Mouse (Mus musculus) kidney, adult 9 months (tissue): ENCODE results near the gene H2-Aa.

ENCODE experiments used
- DNase-seq: peaks from one replicate; pipeline ENCODE4 v3.0.0; 2022

The H2-Aa gene

GRCm38 (mm10) chr17:34260551-34260950, 27.1 kb downstream of the H2-Aa start:
- no peak for DNase-seq

- DNase-seq = peak; percentile 87
Measured at GRCm38 (mm10) chr17:34257594-34258375, 29.8 kb downstream of the H2-Aa start, which contains the start of gene H2-Ab1. Gene H2-Ab1 (plus strand): TSS chr17:34257689.

- no peak for DNase-seq
Measured at GRCm38 (mm10) chr17:34256501-34256900, 31.1 kb downstream of the H2-Aa start.

- DNase-seq = no peak
Measured at GRCm38 (mm10) chr17:34251666-34252065, 36.0 kb downstream of the H2-Aa start.

GRCm38 (mm10) chr17:34249878-34250277, 37.7 kb downstream of the H2-Aa start:
- peak; percentile 65 for DNase-seq

- no peak for DNase-seq
Measured at GRCm38 (mm10) chr17:34249361-34249760, 38.3 kb downstream of the H2-Aa start.

- no peak for DNase-seq
Measured at GRCm38 (mm10) chr17:34248764-34249163, 38.9 kb downstream of the H2-Aa start.

GRCm38 (mm10) chr17:34247047-34247446, 40.6 kb downstream of the H2-Aa start:
- DNase-seq = no peak

- no peak for DNase-seq
Measured at GRCm38 (mm10) chr17:34244656-34245055, 43.0 kb downstream of the H2-Aa start.

GRCm38 (mm10) chr17:34240916-34241315, 46.7 kb downstream of the H2-Aa start:
- no peak for DNase-seq

GRCm38 (mm10) chr17:34240366-34240765, 47.3 kb downstream of the H2-Aa start:
- no peak for DNase-seq

GRCm38 (mm10) chr17:34239601-34240041, 48.0 kb downstream of the H2-Aa start:
- DNase-seq = no peak

- DNase-seq = peak; percentile 74
Measured at GRCm38 (mm10) chr17:34238706-34239105, 48.9 kb downstream of the H2-Aa start, which contains the start of gene H2-Ob. Gene H2-Ob (plus strand): TSS chr17:34238903.

GRCm38 (mm10) chr17:34237741-34238140, 49.9 kb downstream of the H2-Aa start:
- DNase-seq = no peak

GRCm38 (mm10) chr17:34236691-34237090, 50.9 kb downstream of the H2-Aa start:
- no peak for DNase-seq

GRCm38 (mm10) chr17:34234926-34235325, 52.7 kb downstream of the H2-Aa start:
- DNase-seq = peak; percentile 84
